Mouse (Mus musculus): Measurements from ENCODE around the gene Ube2e2. TPM values are rescaled to one million over a fixed set of nuclear protein-coding genes. Genes with fewer than 3 reads are reported as not detected.
"Not testable (repeated sequence)": the region's sequence is repeated elsewhere in the genome, so short reads cannot be mapped to it uniquely, and the experiment has no call there.

The Ube2e2 gene
- polyA plus RNA-seq, 1 experiment from 2014 or later = 53.7 TPM

DNA sequence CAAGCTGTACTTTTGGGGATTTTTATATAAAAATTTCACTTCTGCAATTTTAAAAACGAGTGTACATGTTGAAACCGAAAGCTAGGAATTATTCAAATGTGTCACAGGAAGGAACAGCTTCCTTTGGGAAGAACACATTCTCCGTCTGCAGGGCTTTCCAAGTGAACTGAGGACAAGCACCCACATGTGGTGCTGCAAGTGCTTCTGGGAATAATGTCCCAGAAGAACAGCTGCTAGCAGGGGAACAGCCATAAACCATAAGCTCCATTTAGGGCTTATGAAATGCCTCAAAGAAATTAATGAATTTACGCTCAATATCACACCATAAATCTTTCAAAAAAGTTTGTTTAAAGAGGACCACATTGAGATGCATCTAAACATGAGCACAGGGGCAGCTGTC is 162.9 kb downstream of the Ube2e2 start:
- Histone ChIP-seq H3K27me3 (ENCODE audit: control insufficient read depth, insufficient read depth, low read length) (no peaks in the 10 kb centered on the region), H3K9me3 (ENCODE audit: control insufficient read depth, low read length) (no peaks in the 10 kb centered on the region), H3K27ac (replicated peaks in 1 of 2; ENCODE audit: control insufficient read depth in 1 of 2, insufficient read depth in 1 of 2, low read depth in 2 of 2, low read length in 2 of 2) (no peak overlapping the region), H3K9ac (ENCODE audit: low read length) (no peak overlapping the region), H3K4me3 (ENCODE audit: control insufficient read depth in 1 of 2, insufficient read depth in 1 of 2, low read depth in 1 of 2, low read length in 2 of 2) (no peak overlapping the region), H3K4me1 (ENCODE audit: control insufficient read depth in 2 of 2, insufficient read depth in 2 of 2, low read length in 2 of 2) (no peaks in the 10 kb centered on the region), H3K4me2 (ENCODE audit: low read length) (no peak overlapping the region), H3K36me3 (ENCODE audit: control insufficient read depth, insufficient read depth, low read length) (no peaks in the 10 kb centered on the region)
- no peak for ATAC-seq (ENCODE audit: insufficient number of reproducible peaks, insufficient read depth, low FRiP score, low read depth)
- WGBS = 60% methylated on average over 4 of the region's 4 CpGs

- no peak overlapping the region for H3K27ac ChIP-seq (replicated peaks in 1 of 2; ENCODE audit: control insufficient read depth in 1 of 2, insufficient read depth in 1 of 2, low read depth in 2 of 2, low read length in 2 of 2)
- H3K4me1 ChIP-seq (ENCODE audit: control insufficient read depth in 2 of 2, insufficient read depth in 2 of 2, low read length in 2 of 2) = no peaks in the 10 kb centered on the region
- H3K4me2 ChIP-seq (ENCODE audit: low read length) = no peak overlapping the region
- WGBS = 85% methylated on average over 2 of the region's 2 CpGs
- H3K9ac ChIP-seq (ENCODE audit: low read length) = no peak overlapping the region
- no peak for ATAC-seq (ENCODE audit: insufficient number of reproducible peaks, insufficient read depth, low FRiP score, low read depth)
- no peaks in the 10 kb centered on the region for H3K9me3 ChIP-seq (ENCODE audit: control insufficient read depth, low read length)
- no peaks in the 10 kb centered on the region for H3K27me3 ChIP-seq (ENCODE audit: control insufficient read depth, insufficient read depth, low read length)
- no peak overlapping the region for H3K4me3 ChIP-seq (ENCODE audit: control insufficient read depth in 1 of 2, insufficient read depth in 1 of 2, low read depth in 1 of 2, low read length in 2 of 2)
- no peaks in the 10 kb centered on the region for H3K36me3 ChIP-seq (ENCODE audit: control insufficient read depth, insufficient read depth, low read length)
Measured at GRCm38 (mm10) chr14:18720601-18721591, 173.2 kb downstream of the Ube2e2 start.

DNA sequence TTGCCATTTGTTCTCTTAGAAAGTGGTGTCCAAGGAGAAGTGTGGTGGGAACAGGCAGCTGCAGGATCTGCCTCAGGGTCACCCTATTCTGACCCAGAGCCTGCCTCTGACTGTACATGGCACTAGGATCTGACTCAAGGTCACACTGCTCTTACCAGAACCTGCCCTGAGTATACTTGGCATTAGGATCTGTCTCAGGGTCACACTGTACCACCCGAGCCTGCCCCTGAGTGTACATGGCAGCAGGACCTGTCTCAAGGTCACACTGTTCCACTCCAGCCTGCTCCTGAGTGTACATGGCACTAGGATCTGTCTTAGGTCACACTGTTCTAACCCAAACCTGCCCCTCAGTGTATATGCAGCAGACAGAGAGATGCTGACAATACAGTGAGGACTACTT is 177.1 kb downstream of the Ube2e2 start:
- no peak overlapping the region for H3K4me2 ChIP-seq (ENCODE audit: low read length)
- WGBS = 74% methylated on average over 1 of the region's 1 CpGs
- H3K27me3 ChIP-seq (ENCODE audit: control insufficient read depth, insufficient read depth, low read length) = no peaks in the 10 kb centered on the region
- no peak overlapping the region for H3K9ac ChIP-seq (ENCODE audit: low read length)
- no peak for ATAC-seq (ENCODE audit: insufficient number of reproducible peaks, insufficient read depth, low FRiP score, low read depth)
- no peak overlapping the region for H3K4me3 ChIP-seq (ENCODE audit: control insufficient read depth in 1 of 2, insufficient read depth in 1 of 2, low read depth in 1 of 2, low read length in 2 of 2)
- no peaks in the 10 kb centered on the region for H3K9me3 ChIP-seq (ENCODE audit: control insufficient read depth, low read length)
- no peaks in the 10 kb centered on the region for H3K4me1 ChIP-seq (ENCODE audit: control insufficient read depth in 2 of 2, insufficient read depth in 2 of 2, low read length in 2 of 2)
- no peaks in the 10 kb centered on the region for H3K36me3 ChIP-seq (ENCODE audit: control insufficient read depth, insufficient read depth, low read length)
- H3K27ac ChIP-seq (replicated peaks in 1 of 2; ENCODE audit: control insufficient read depth in 1 of 2, insufficient read depth in 1 of 2, low read depth in 2 of 2, low read length in 2 of 2) = no peak overlapping the region

DNA sequence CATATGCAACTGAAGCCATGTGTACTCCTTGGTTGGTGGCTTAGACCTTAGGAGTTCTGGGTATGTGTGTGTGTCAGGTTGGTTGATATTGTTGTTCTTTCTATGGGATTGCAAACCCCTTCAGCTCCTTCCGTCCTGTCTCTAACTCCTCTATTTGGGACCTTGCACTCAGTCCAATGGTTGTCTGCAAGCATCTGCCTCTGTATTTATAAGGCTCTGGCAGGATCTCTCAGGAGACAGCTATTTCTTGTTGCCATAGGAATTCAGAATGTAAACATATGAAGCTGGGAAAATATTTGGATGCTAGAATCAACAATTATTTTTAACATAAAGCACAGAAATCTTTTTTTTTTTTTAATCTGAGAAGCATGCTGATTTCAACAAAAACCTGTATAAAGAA is 178.5 kb downstream of the Ube2e2 start:
- Histone ChIP-seq H3K4me3 (ENCODE audit: control insufficient read depth in 1 of 2, insufficient read depth in 1 of 2, low read depth in 1 of 2, low read length in 2 of 2) (no peak overlapping the region), H3K27ac (replicated peaks in 1 of 2; ENCODE audit: control insufficient read depth in 1 of 2, insufficient read depth in 1 of 2, low read depth in 2 of 2, low read length in 2 of 2) (no peak overlapping the region), H3K36me3 (ENCODE audit: control insufficient read depth, insufficient read depth, low read length) (no peaks in the 10 kb centered on the region), H3K9ac (ENCODE audit: low read length) (no peak overlapping the region), H3K9me3 (ENCODE audit: control insufficient read depth, low read length) (peaks cover 8% of the 10 kb centered on the region), H3K27me3 (ENCODE audit: control insufficient read depth, insufficient read depth, low read length) (no peaks in the 10 kb centered on the region), H3K4me1 (ENCODE audit: control insufficient read depth in 2 of 2, insufficient read depth in 2 of 2, low read length in 2 of 2) (no peaks in the 10 kb centered on the region), H3K4me2 (ENCODE audit: low read length) (no peak overlapping the region)
- WGBS = 92% methylated on average over 1 of the region's 1 CpGs
- no peak for ATAC-seq (ENCODE audit: insufficient number of reproducible peaks, insufficient read depth, low FRiP score, low read depth)

- WGBS = 82% methylated on average over 4 of the region's 4 CpGs
- Histone ChIP-seq H3K4me3 (ENCODE audit: control insufficient read depth in 1 of 2, insufficient read depth in 1 of 2, low read depth in 1 of 2, low read length in 2 of 2) (no peak overlapping the region), H3K9ac (ENCODE audit: low read length) (no peak overlapping the region), H3K27ac (replicated peaks in 1 of 2; ENCODE audit: control insufficient read depth in 1 of 2, insufficient read depth in 1 of 2, low read depth in 2 of 2, low read length in 2 of 2) (no peak overlapping the region), H3K27me3 (ENCODE audit: control insufficient read depth, insufficient read depth, low read length) (no peaks in the 10 kb centered on the region), H3K4me2 (ENCODE audit: low read length) (no peak overlapping the region), H3K4me1 (ENCODE audit: control insufficient read depth in 2 of 2, insufficient read depth in 2 of 2, low read length in 2 of 2) (no peaks in the 10 kb centered on the region), H3K36me3 (ENCODE audit: control insufficient read depth, insufficient read depth, low read length) (no peaks in the 10 kb centered on the region), H3K9me3 (ENCODE audit: control insufficient read depth, low read length) (no peaks in the 10 kb centered on the region)
- ATAC-seq (ENCODE audit: insufficient number of reproducible peaks, insufficient read depth, low FRiP score, low read depth) = no peak
Measured at GRCm38 (mm10) chr14:18697662-18698225, 196.3 kb downstream of the Ube2e2 start.

DNA sequence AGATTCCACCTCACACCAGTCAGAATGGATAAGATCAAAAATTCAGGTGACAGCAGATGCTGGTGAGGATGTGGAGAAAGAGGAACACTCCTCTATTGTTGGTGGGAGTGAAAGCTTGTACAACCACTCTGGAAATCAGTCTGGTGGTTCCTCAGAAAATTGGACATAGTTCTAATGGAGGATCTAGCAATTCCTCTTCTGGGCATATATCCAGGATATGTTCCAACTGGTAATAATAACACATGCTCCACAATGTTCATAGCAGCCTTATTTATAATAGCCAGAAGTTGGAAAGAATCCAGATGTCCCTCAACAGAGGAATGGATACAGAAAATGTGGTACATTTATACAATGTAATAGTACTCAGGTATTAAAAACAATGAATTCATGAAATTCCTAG is 197.6 kb downstream of the Ube2e2 start:
- H3K27ac ChIP-seq (replicated peaks in 1 of 2; ENCODE audit: control insufficient read depth in 1 of 2, insufficient read depth in 1 of 2, low read depth in 2 of 2, low read length in 2 of 2); H3K36me3 ChIP-seq (ENCODE audit: control insufficient read depth, insufficient read depth, low read length); H3K27me3 ChIP-seq (ENCODE audit: control insufficient read depth, insufficient read depth, low read length); H3K9ac ChIP-seq (ENCODE audit: low read length); ATAC-seq (ENCODE audit: insufficient number of reproducible peaks, insufficient read depth, low FRiP score, low read depth); H3K4me2 ChIP-seq (ENCODE audit: low read length); H3K4me1 ChIP-seq (ENCODE audit: control insufficient read depth in 2 of 2, insufficient read depth in 2 of 2, low read length in 2 of 2); H3K9me3 ChIP-seq (ENCODE audit: control insufficient read depth, low read length); H3K4me3 ChIP-seq (ENCODE audit: control insufficient read depth in 1 of 2, insufficient read depth in 1 of 2, low read depth in 1 of 2, low read length in 2 of 2): not testable (repeated sequence)

DNA sequence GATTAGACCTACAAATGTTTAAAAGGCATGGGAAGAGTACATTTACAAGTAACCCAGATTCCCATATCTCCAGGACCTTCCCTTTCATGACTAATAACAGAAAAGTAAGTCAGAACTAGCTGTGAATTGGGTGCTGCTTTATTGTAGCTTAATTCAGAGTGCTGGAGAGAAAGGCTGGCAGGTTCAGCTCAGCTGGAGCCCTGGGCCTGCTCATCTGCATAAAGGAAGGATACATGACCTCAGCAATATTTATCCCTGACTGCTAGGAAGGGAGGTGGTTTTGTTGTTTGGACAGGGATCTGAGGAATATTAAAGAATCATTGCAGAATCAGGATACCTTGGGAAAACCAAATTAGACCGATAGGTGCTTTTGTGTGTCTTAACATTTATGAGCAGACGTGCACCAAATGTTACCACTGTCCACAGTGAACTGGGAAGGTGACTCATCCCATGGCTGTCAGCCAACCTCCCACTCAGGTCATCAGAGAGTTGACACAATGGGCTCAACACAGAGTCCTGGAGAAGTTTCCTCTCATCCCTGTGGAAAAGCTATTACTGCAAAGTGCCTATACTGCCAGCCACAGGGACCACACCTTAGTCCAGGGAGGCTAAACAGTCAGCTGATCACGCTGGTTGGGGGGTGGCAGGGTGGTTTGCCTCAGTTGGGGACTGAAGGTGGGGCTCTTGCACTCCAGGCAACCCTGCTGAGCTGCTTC is 215.8 kb downstream of the Ube2e2 start:
- H3K9ac ChIP-seq (ENCODE audit: low read length) = no peak overlapping the region
- no peak overlapping the region for H3K27ac ChIP-seq (replicated peaks in 1 of 2; ENCODE audit: control insufficient read depth in 1 of 2, insufficient read depth in 1 of 2, low read depth in 2 of 2, low read length in 2 of 2)

More for the DNA sequence above, 215.8 kb downstream of the Ube2e2 start:
- WGBS = 36% methylated on average over 3 of the region's 3 CpGs
- H3K4me2 ChIP-seq (ENCODE audit: low read length) = no peak overlapping the region
- H3K9me3 ChIP-seq (ENCODE audit: control insufficient read depth, low read length) = no peaks in the 10 kb centered on the region
- H3K36me3 ChIP-seq (ENCODE audit: control insufficient read depth, insufficient read depth, low read length) = no peaks in the 10 kb centered on the region
- no peak; the same call in 1 of the 2 replicates for ATAC-seq (ENCODE audit: insufficient number of reproducible peaks, insufficient read depth, low FRiP score, low read depth)
- no peaks in the 10 kb centered on the region for H3K27me3 ChIP-seq (ENCODE audit: control insufficient read depth, insufficient read depth, low read length)
- H3K4me1 ChIP-seq (ENCODE audit: control insufficient read depth in 2 of 2, insufficient read depth in 2 of 2, low read length in 2 of 2) = peaks cover 0 to 2% of the 10 kb centered on the region in 2 experiments; a peak in 1 of 4 replicates
- H3K4me3 ChIP-seq (ENCODE audit: control insufficient read depth in 1 of 2, insufficient read depth in 1 of 2, low read depth in 1 of 2, low read length in 2 of 2) = no peak overlapping the region

Measured in heart, embryonic 14.5 days (tissue).